Mouse (Mus musculus) liver, embryonic 16.5 days (tissue): ENCODE data around the gene Card10. TPM values are rescaled to one million over a fixed set of nuclear protein-coding genes. Genes with fewer than 3 reads are reported as not detected.

Experiments used
- ATAC-seq: fragments of 200-750 bp; cut with Nextera tagmentation; 2 replicates; pipeline ENCODE4 v1.8.0; 2017; ENCODE audit warnings: low read depth, mild to moderate bottlenecking, moderate number of reproducible peaks, moderate library complexity
- H3K27ac ChIP-seq: fragments of 300-500 bp; sonication (generic); 2 replicates; pipeline ENCODE4 v1.5.1; 2014; ENCODE audit warnings: mild to moderate bottlenecking, low read length
- H3K27me3 ChIP-seq: fragments of 300-500 bp; sonication (generic); 2 replicates; pipeline ENCODE4 v1.6.1; 2014; ENCODE audit warnings: low read depth, low read length, mixed read lengths; ENCODE audit not compliant: control insufficient read depth, insufficient read depth
- H3K36me3 ChIP-seq: fragments of 300-500 bp; sonication (generic); 2 replicates; pipeline ENCODE4 v1.6.1; 2014; ENCODE audit warnings: mild to moderate bottlenecking; ENCODE audit not compliant: control insufficient read depth, insufficient read depth
- H3K4me1 ChIP-seq: fragments of 300-500 bp; sonication (generic); 2 replicates; pipeline ENCODE4 v1.6.1; 2014; ENCODE audit warnings: low read depth, low read length, mixed read lengths; ENCODE audit not compliant: control insufficient read depth
- H3K4me2 ChIP-seq: fragments of 300-500 bp; sonication (generic); 2 replicates; pipeline ENCODE4 v1.6.1; 2014; ENCODE audit warnings: low read depth, low read length, mixed read lengths
- H3K4me3 ChIP-seq: fragments of 300-500 bp; sonication (generic); 2 replicates; pipeline ENCODE4 v1.5.1; 2014; ENCODE audit warnings: low read depth, mild to moderate bottlenecking, low read length
- H3K9ac ChIP-seq: fragments of 300-500 bp; sonication (generic); 2 replicates; pipeline ENCODE4 v1.6.1; 2014; ENCODE audit warnings: low read depth, low read length
- H3K9me3 ChIP-seq: fragments of 300-500 bp; sonication (generic); replicated peaks from 2 replicates; pipeline ENCODE4 v1.6.1; 2016; ENCODE audit warnings: low read length; ENCODE audit not compliant: control insufficient read depth
- WGBS: fragments of 180-500 bp; shearing (Covaris S2); extraction: QIAGEN DNeasy Blood & Tissue Kit; methylation state at CpG from one replicate; pipeline ENCODE4 v1.1.7; 2014; ENCODE audit not compliant: insufficient replicate concordance; 5-methylcytosine and 5-hydroxymethylcytosine counted together
- polyA plus RNA-seq: library from polyadenylated mRNA; unstranded; fragments of >200 nt; fragmentation: Nextera tagmentation; extraction: Ambion mirVana; gene quantifications from 2 replicates; pipeline ENCODE4 v1.2.1, GENCODE M21; 2015

Card10 gene
- polyA plus RNA-seq, 1 experiment from 2014 or later: 2.1 TPM

GRCm38 (mm10) chr15:78797060-78797329 lies 5.8 kb downstream of the Card10 start:
- Histone ChIP-seq H3K27me3 (peaks cover 11% of the 10 kb centered on the region), H3K4me2 (no peak overlapping the region), H3K9ac (no peak overlapping the region), H3K4me1 (no peaks in the 10 kb centered on the region), H3K27ac (no peak overlapping the region), H3K9me3 (no peaks in the 10 kb centered on the region), H3K36me3 (no peaks in the 10 kb centered on the region), H3K4me3 (no peak overlapping the region)
- ATAC-seq: no peak
- 87% methylated on average over 8 of the region's 8 CpGs for WGBS

- Histone ChIP-seq H3K27me3 (peaks cover 5% of the 10 kb centered on the region), H3K36me3 (no peaks in the 10 kb centered on the region), H3K4me2 (no peak overlapping the region), H3K9me3 (no peaks in the 10 kb centered on the region), H3K9ac (no peak overlapping the region), H3K4me1 (no peaks in the 10 kb centered on the region), H3K4me3 (no peak overlapping the region), H3K27ac (no peak overlapping the region)
- WGBS: 66% methylated on average over 25 of the region's 25 CpGs
- no peak for ATAC-seq
Observed at GRCm38 (mm10) chr15:78796196-78797059, 6.4 kb downstream of the Card10 start.

GRCm38 (mm10) chr15:78790990-78791389 lies 11.9 kb downstream of the Card10 start:
- Histone ChIP-seq H3K4me2 (no peak overlapping the region), H3K27ac (peak overlapping the region; percentile 66), H3K27me3 (no peaks in the 10 kb centered on the region), H3K4me1 (peaks cover 8% of the 10 kb centered on the region), H3K9me3 (no peaks in the 10 kb centered on the region), H3K9ac (peak overlapping the region; percentile 20; the same call in 1 of the 2 replicates), H3K4me3 (no peak overlapping the region), H3K36me3 (no peaks in the 10 kb centered on the region)
- ATAC-seq: no peak
- WGBS: 68% methylated on average over 12 of the region's 12 CpGs

- Histone ChIP-seq H3K27ac (peak overlapping the region; percentile 66), H3K4me2 (no peak overlapping the region), H3K9me3 (no peaks in the 10 kb centered on the region), H3K36me3 (no peaks in the 10 kb centered on the region), H3K4me3 (no peak overlapping the region), H3K4me1 (peaks cover 10% of the 10 kb centered on the region), H3K27me3 (no peaks in the 10 kb centered on the region), H3K9ac (peak overlapping the region; percentile 20; the same call in 1 of the 2 replicates)
- 34% methylated on average over 4 of the region's 4 CpGs for WGBS
- ATAC-seq: peak; percentile 85
Observed at GRCm38 (mm10) chr15:78790451-78790850, 12.4 kb downstream of the Card10 start.

GRCm38 (mm10) chr15:78789721-78790323 lies 13.0 kb downstream of the Card10 start:
- H3K27ac ChIP-seq: peak overlapping the region; percentile 24; the same call in 1 of the 2 replicates
- ATAC-seq: no peak
- WGBS: 71% methylated on average over 13 of the region's 13 CpGs

GRCm38 (mm10) chr15:78788042-78788441 lies 14.8 kb downstream of the Card10 start:
- 40% methylated on average over 3 of the region's 3 CpGs for WGBS
- Histone ChIP-seq H3K9ac (no peak overlapping the region), H3K27me3 (no peaks in the 10 kb centered on the region), H3K36me3 (no peaks in the 10 kb centered on the region), H3K4me3 (no peak overlapping the region), H3K4me2 (no peak overlapping the region), H3K27ac (no peak overlapping the region), H3K9me3 (no peaks in the 10 kb centered on the region), H3K4me1 (peaks cover 10% of the 10 kb centered on the region)
- ATAC-seq: no peak

More at GRCm38 (mm10) chr15:78789721-78790323, 13.0 kb downstream of the Card10 start:
- Histone ChIP-seq H3K4me3 (no peak overlapping the region), H3K9ac (no peak overlapping the region), H3K36me3 (no peaks in the 10 kb centered on the region), H3K4me1 (peaks cover 10% of the 10 kb centered on the region), H3K4me2 (no peak overlapping the region), H3K9me3 (no peaks in the 10 kb centered on the region), H3K27me3 (no peaks in the 10 kb centered on the region)

GRCm38 (mm10) chr15:78787287-78787856 lies 15.5 kb downstream of the Card10 start:
- Histone ChIP-seq H3K4me2 (no peak overlapping the region), H3K36me3 (no peaks in the 10 kb centered on the region), H3K4me1 (peaks cover 10% of the 10 kb centered on the region), H3K9ac (no peak overlapping the region), H3K4me3 (no peak overlapping the region), H3K9me3 (no peaks in the 10 kb centered on the region), H3K27me3 (no peaks in the 10 kb centered on the region), H3K27ac (no peak overlapping the region; the same call in 1 of the 2 replicates)
- ATAC-seq: no peak
- WGBS: 53% methylated on average over 9 of the region's 9 CpGs

- H3K4me1 ChIP-seq: peaks cover 10% of the 10 kb centered on the region
- no peaks in the 10 kb centered on the region for H3K9me3 ChIP-seq
- 63% methylated on average over 9 of the region's 9 CpGs for WGBS
- no peak for ATAC-seq
- no peak overlapping the region for H3K4me2 ChIP-seq
- H3K36me3 ChIP-seq: no peaks in the 10 kb centered on the region
- no peak overlapping the region; the same call in 1 of the 2 replicates for H3K27ac ChIP-seq
- H3K27me3 ChIP-seq: no peaks in the 10 kb centered on the region
- no peak overlapping the region for H3K9ac ChIP-seq
- no peak overlapping the region for H3K4me3 ChIP-seq
Observed at GRCm38 (mm10) chr15:78786411-78786818, 16.4 kb downstream of the Card10 start.

GRCm38 (mm10) chr15:78785961-78786360 lies 16.9 kb downstream of the Card10 start:
- ATAC-seq: peak; percentile 56
- H3K4me2 ChIP-seq: no peak overlapping the region
- H3K27ac ChIP-seq: no peak overlapping the region
- no peaks in the 10 kb centered on the region for H3K9me3 ChIP-seq
- H3K4me1 ChIP-seq: peaks cover 10% of the 10 kb centered on the region
- WGBS: 28% methylated on average over 7 of the region's 7 CpGs
- no peaks in the 10 kb centered on the region for H3K27me3 ChIP-seq
- H3K9ac ChIP-seq: no peak overlapping the region
- no peaks in the 10 kb centered on the region for H3K36me3 ChIP-seq
- no peak overlapping the region for H3K4me3 ChIP-seq
